Mouse (Mus musculus) forebrain, postnatal 0 days (tissue): ENCODE results near the gene Fam50b. TPM values are rescaled to one million over a fixed set of nuclear protein-coding genes. Genes with fewer than 3 reads are reported as not detected.

Experiments used
- ATAC-seq: fragments of 200-750 bp; cut with Nextera tagmentation; 2 replicates; pipeline ENCODE4 v1.8.0; 2017; ENCODE audit warnings: mild to moderate bottlenecking, moderate library complexity
- DNase-seq: peaks from one replicate; pipeline ENCODE4 v3.0.0-alpha.2; 2015
- H3K27ac ChIP-seq: fragments of 300-500 bp; sonication (generic); 2 replicates; pipeline ENCODE4 v1.5.1; 2014; ENCODE audit warnings: low read depth, mild to moderate bottlenecking, antibody characterized with exemption, low read length, moderate library complexity, mixed read lengths
- H3K27me3 ChIP-seq: fragments of 300-500 bp; sonication (generic); 2 replicates; pipeline ENCODE4 v1.6.1; 2014; ENCODE audit warnings: mild to moderate bottlenecking, low read length, mixed read lengths; ENCODE audit not compliant: insufficient read depth
- H3K36me3 ChIP-seq: fragments of 300-500 bp; sonication (generic); 2 replicates; pipeline ENCODE4 v1.6.1; 2014; ENCODE audit warnings: mild to moderate bottlenecking, moderate library complexity; ENCODE audit not compliant: insufficient read depth
- H3K4me1 ChIP-seq: fragments of 300-500 bp; sonication (generic); 2 replicates; pipeline ENCODE4 v1.6.1; 2014; ENCODE audit warnings: antibody characterized with exemption; ENCODE audit not compliant: insufficient read depth
- H3K4me2 ChIP-seq: fragments of 300-500 bp; sonication (generic); 2 replicates; pipeline ENCODE4 v1.6.1; 2014; ENCODE audit warnings: low read depth, mild to moderate bottlenecking, moderate library complexity
- H3K4me3 ChIP-seq: fragments of 300-500 bp; sonication (generic); 2 replicates; pipeline ENCODE4 v1.5.1; 2014; ENCODE audit warnings: low read depth, low read length, mixed read lengths
- H3K9ac ChIP-seq: fragments of 300-500 bp; sonication (generic); 2 replicates; pipeline ENCODE4 v1.6.1; 2014; ENCODE audit warnings: mild to moderate bottlenecking
- H3K9me3 ChIP-seq: fragments of 300-500 bp; sonication (generic); 2 replicates; pipeline ENCODE4 v1.6.1; 2016; ENCODE audit warnings: low read length
- CTCF ChIP-seq: sonication (generic); IDR thresholded peaks from 2 replicates; pipeline ENCODE4 v1.5.1; 2016; ENCODE audit warnings: antibody characterized with exemption, control low read depth, low read depth
- WGBS: fragments of 180-500 bp; shearing (Covaris S2); extraction: QIAGEN DNeasy Blood & Tissue Kit; methylation state at CpG from one replicate; pipeline ENCODE4 v1.1.7; 2014; 5-methylcytosine and 5-hydroxymethylcytosine counted together
- polyA plus RNA-seq: library from polyadenylated mRNA; unstranded; fragments of >200 nt; fragmentation: Nextera tagmentation; extraction: Ambion mirVana; gene quantifications from 2 replicates; pipeline ENCODE4 v1.2.1, GENCODE M21; 2015
- total RNA-seq: library from RNA; depleted of rRNA; stranded (reverse); fragments of >200 nt; gene quantifications from 2 replicates; pipeline ENCODE4 v1.2.3, GENCODE M21; 2014

Gene Fam50b
- total and polyA plus RNA-seq, 2 experiments from 2014 or later, result 0.19 to 0.29 TPM

DNA sequence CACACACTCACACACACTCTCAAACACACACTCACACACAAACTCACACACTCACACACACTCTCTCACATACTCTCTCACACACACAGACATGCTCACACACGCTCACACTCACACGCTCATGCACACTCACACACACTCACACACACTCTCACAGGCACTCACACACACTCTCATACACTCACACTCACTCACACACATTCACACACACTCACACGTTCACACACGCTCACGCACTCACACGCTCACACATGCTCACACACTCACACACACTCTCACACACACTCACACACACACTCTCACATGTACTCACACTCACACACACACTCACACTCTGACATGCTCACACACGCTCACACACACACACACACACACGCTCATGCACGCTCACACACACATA lies 24.6 kb downstream of the Fam50b start:
- WGBS, result 98% methylated on average over 9 of the region's 9 CpGs
- Histone ChIP-seq H3K36me3 (no peaks in the 10 kb centered on the region), H3K27ac (no peak overlapping the region), H3K9me3 (no peaks in the 10 kb centered on the region), H3K9ac (no peak overlapping the region), H3K4me2 (no peak overlapping the region), H3K4me3 (no peak overlapping the region), H3K4me1 (no peaks in the 10 kb centered on the region), H3K27me3 (no peaks in the 10 kb centered on the region)
- TF ChIP-seq CTCF, result no peak
- DNase-seq (no peak), ATAC-seq (no peak)

DNA sequence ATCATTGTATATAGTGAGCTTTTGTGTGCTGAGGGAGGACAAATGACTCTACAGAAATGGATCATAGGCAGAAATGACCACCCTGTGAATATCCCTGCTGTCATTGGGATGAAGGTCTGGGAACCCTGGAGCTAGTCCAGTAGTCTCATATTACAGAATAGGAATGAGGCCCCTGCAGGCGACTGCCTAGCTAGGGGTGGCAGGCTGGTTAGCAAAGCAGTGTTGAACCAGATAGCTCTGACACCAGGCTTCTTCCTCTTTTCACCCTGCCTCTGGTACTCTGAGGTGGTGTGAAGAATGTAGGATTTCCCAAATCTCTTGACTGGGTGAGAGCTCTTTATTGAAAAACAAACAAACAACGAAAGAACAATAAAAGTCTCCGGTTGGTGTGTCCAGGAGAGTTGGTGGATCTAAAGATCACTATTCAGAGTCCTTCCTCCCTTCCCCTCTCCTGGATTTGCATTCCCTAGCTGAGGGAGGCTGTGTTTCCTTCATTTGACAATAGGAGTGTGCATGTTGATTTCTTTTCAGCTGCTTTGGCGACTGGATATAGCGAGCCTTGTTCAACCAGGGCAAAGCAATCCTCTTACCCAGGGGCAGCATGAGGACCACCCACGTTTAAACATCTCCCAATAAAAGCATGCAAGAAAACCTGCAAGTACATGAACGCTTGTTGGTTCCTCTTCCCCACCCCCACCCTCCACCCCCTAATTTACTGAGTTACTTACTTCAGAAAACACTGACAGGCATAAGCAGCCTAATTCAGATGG lies 26.1 kb downstream of the Fam50b start:
- Histone ChIP-seq H3K4me1 (no peaks in the 10 kb centered on the region), H3K27ac (no peak overlapping the region), H3K27me3 (no peaks in the 10 kb centered on the region), H3K4me3 (no peak overlapping the region), H3K9me3 (no peaks in the 10 kb centered on the region), H3K36me3 (no peaks in the 10 kb centered on the region), H3K4me2 (no peak overlapping the region), H3K9ac (no peak overlapping the region)
- 10% methylated on average over 7 of the region's 7 CpGs for WGBS
- no peak for TF ChIP-seq CTCF
- DNase-seq (no peak), ATAC-seq (peak; percentile 38)

DNA sequence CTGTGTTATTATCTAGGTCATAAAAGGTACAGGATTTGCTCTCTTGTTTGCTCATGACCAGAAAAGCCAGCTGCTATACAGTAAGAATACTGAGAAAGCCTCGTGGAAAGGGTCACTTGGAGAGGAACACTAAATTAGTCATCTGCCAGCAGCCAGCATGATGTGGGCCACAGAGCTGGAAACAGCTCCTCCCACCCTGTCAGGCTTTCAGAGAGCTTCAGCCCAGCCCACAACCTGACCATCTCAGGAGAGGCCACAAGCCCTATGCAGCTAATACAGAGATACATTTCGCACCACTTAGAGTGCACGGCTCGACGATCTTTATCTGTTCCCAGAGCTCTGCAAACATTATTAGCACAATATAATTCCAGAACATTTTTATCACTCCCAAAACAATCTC lies 27.5 kb downstream of the Fam50b start:
- no peak overlapping the region for H3K9ac ChIP-seq
- no peaks in the 10 kb centered on the region for H3K36me3 ChIP-seq
- no peak for TF ChIP-seq CTCF
- no peak overlapping the region for H3K27ac ChIP-seq
- no peak overlapping the region for H3K4me2 ChIP-seq
- H3K9me3 ChIP-seq, result no peaks in the 10 kb centered on the region
- 71% methylated on average over 5 of the region's 5 CpGs for WGBS
- no peaks in the 10 kb centered on the region for H3K27me3 ChIP-seq
- H3K4me1 ChIP-seq, result no peaks in the 10 kb centered on the region
- no peak for DNase-seq
- no peak for ATAC-seq
- H3K4me3 ChIP-seq, result no peak overlapping the region

DNA sequence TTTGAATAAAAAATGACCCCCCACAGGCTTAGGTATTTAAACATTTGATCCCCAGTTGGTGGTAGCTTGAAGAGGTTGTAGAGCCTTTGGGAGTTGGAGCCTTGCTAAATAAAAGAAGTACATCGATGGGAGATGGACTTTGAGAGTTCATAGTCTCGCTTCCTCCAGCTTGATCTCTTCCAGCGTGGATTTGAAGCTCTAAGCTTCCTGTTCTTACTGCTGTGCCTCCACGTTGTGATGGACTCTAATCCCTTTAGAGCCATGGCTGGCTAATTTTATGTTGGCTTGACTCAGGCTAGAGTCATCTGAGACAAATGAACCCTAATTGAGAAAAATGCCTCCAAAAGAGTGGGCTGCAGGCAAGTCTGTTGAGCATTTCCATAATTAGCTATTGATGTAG lies 28.2 kb downstream of the Fam50b start:
- Histone ChIP-seq H3K27me3 (no peaks in the 10 kb centered on the region), H3K4me1 (no peaks in the 10 kb centered on the region), H3K36me3 (no peaks in the 10 kb centered on the region), H3K4me3 (no peak overlapping the region), H3K27ac (no peak overlapping the region), H3K9ac (no peak overlapping the region), H3K4me2 (no peak overlapping the region), H3K9me3 (no peaks in the 10 kb centered on the region)
- WGBS, result 43% methylated on average over 4 of the region's 4 CpGs
- no peak for ATAC-seq
- no peak for TF ChIP-seq CTCF
- DNase-seq, result no peak

DNA sequence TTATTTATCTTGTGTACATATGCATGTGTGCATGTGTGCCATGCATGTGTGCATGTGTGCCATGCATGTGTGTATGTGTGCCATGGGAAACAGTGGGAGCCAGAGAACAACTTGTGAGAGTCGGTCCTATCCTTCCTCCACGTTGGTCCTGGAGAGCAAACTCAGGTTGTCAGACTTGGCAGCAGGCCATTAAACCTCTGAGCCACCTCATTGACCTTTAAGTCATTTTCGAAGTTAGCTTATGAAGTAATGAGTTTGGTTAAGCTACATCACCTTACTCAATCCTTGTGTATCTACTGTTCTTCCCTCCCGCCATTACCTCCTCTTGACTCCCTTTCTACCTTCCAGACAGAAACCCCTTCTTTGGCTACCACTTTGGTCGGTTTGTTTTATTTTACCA lies 30.6 kb downstream of the Fam50b start:
- TF ChIP-seq CTCF, result no peak
- 89% methylated on average over 5 of the region's 5 CpGs for WGBS
- no peaks in the 10 kb centered on the region for H3K9me3 ChIP-seq

DNA sequence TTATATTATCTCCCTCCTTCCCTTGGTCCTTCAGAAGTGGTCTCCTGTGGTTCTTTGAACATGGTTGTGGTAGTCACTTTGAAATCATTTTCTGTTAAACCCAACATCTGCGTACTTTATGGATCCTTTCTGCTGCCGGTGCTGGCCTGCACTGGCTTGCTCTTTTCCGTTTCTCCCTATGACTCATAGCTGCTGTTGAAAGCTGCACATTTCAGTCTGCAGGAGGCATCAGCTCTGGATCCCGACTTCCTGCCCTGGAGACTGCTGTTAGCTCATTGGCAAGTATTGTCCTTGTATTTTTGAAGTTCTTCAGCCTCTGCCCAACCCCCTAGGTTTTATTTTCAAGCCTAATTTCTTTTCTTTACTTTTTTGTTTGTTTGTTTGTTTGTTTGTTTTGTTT lies 31.9 kb downstream of the Fam50b start:
- Histone ChIP-seq H3K4me3 (no peak overlapping the region), H3K4me2 (no peak overlapping the region), H3K27me3 (no peaks in the 10 kb centered on the region), H3K27ac (no peak overlapping the region), H3K36me3 (no peaks in the 10 kb centered on the region), H3K4me1 (no peaks in the 10 kb centered on the region), H3K9me3 (no peaks in the 10 kb centered on the region), H3K9ac (no peak overlapping the region)
- TF ChIP-seq CTCF, result no peak
- 78% methylated on average over 4 of the region's 4 CpGs for WGBS
- ATAC-seq (no peak), DNase-seq (no peak)

More for the DNA sequence above, 30.6 kb downstream of the Fam50b start:
- no peak overlapping the region for H3K27ac ChIP-seq
- ATAC-seq, result no peak
- DNase-seq, result no peak
- H3K27me3 ChIP-seq, result no peaks in the 10 kb centered on the region
- H3K4me3 ChIP-seq, result no peak overlapping the region
- no peak overlapping the region for H3K4me2 ChIP-seq
- H3K9ac ChIP-seq, result no peak overlapping the region
- no peaks in the 10 kb centered on the region for H3K36me3 ChIP-seq
- H3K4me1 ChIP-seq, result no peaks in the 10 kb centered on the region

DNA sequence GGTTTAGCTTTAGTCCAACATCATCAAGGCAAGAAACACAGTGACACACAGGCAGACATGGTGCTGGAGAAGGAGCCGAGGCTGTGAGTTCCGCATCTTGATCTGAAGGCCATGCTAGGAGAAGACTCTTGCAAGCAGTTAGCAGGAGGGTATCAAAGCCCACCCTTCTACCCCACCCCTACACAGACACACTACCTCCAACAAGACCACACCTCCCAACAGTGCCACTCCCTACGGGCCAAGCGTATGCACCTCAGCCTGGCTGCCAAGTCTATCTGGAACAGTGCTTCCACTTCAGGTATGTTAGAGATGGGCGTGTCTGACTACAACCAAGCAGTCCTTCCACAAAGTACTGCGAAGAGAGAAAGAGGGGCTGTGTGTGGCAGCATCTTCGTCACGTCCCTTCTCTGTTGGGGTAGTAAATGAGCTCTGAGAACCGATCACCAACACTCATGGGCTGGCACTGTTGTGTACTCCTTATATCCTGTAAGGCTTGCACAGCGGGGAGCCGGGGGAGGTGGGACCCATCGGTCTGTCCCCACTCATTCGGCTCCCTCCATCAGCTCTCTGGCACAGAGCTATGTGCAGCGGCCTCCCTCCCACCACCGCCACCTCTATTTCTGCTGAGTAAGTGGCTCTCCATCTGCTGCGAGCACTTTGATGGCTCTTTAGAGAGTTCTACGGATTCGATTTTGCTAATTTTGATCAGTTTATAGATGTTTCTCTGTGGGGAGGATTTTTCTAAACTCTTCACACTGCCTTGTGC lies 33.1 kb downstream of the Fam50b start:
- no peak overlapping the region for H3K4me2 ChIP-seq
- TF ChIP-seq CTCF, result no peak
- no peaks in the 10 kb centered on the region for H3K27me3 ChIP-seq
- no peaks in the 10 kb centered on the region for H3K36me3 ChIP-seq
- no peak overlapping the region for H3K9ac ChIP-seq
- H3K9me3 ChIP-seq, result no peaks in the 10 kb centered on the region
- no peak for DNase-seq
- no peaks in the 10 kb centered on the region for H3K4me1 ChIP-seq
- 77% methylated on average over 18 of the region's 18 CpGs for WGBS
- ATAC-seq, result peak; percentile 20; the same call in 1 of the 2 replicates
- H3K27ac ChIP-seq, result no peak overlapping the region
- H3K4me3 ChIP-seq, result no peak overlapping the region
